Mouse (Mus musculus) NIH3T3 (cell line): ENCODE results near the gene Sectm1a.
"Not testable (repeated sequence)": the region's sequence is repeated elsewhere in the genome, so short reads cannot be mapped to it uniquely, and the experiment has no call there.

ENCODE experiments used
- DNase-seq: peaks from one replicate; pipeline ENCODE4 v3.0.0-alpha.2; 2012; ENCODE audit warnings: low read depth

Gene Sectm1a

GRCm38 (mm10) chr11:121089756-121090546, 8.9 kb upstream of the Sectm1a start:
- no peak for DNase-seq

DNA sequence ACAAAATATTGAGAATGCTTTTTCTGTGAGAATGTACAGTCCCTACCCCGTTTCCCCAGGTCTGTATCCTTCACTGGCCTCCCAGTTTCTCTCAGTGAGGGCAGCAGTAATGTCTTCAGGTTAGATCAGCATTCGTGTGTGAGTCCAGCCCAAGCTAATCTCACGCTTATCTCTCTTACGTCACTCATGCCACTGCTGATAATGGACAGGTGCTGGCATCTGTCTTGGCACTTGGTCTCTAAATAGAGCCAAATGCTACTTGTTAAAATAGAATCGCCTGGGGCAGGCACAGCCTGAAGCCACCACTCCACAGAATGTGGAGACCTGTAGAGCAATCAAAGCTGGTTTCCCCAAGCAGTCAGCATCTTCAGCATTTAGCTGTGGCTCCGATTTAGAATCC, 8.0 kb upstream of the Sectm1a start:
- no peak for DNase-seq

GRCm38 (mm10) chr11:121086296-121086695, 5.3 kb upstream of the Sectm1a start:
- no peak for DNase-seq

GRCm38 (mm10) chr11:121085181-121085580, 4.2 kb upstream of the Sectm1a start:
- no peak for DNase-seq

DNA sequence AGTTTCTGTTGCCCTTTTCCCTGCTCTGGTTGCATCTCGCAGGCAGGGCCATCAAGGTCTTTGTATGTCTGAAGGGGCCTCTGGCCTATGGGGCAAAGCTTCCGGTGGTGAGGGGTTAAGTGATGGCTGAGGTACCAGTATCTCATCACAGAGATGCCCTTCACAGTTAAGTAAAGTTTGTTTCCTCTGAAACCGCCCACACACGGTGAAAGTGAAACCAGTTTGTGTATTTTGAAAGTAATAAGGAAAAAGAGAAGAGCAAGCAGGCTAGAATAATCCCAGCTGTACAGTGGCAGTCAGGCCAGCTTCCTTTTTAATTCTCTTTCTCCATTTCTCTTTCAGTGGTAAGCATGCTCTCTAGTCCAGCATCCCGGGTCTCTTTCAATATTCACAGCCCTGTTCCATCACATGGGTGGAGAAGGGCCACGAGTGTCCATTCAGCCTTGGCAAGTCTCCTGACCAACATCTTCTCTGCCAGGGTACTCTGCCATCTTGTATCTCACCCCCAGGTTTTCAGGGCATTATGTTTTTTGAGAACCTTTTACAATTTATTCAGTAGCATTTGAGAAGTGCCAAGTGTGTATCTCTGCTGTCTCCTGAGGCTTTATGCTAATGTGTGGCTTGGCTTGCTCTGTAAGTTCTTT, 2.0 kb upstream of the Sectm1a start:
- DNase-seq, result peak; percentile 49

GRCm38 (mm10) chr11:121082250-121082649, 1.2 kb upstream of the Sectm1a start:
- no peak for DNase-seq

- no peak for DNase-seq
Measured at GRCm38 (mm10) chr11:121080330-121080729, 690 bp downstream of the Sectm1a start.

- DNase-seq, result no peak
Measured at GRCm38 (mm10) chr11:121075655-121076054, 5.4 kb downstream of the Sectm1a start.

- DNase-seq, result not testable (repeated sequence)
Measured at GRCm38 (mm10) chr11:121069662-121070061, 11.4 kb downstream of the Sectm1a start.

GRCm38 (mm10) chr11:121067895-121068294, 13.1 kb downstream of the Sectm1a start:
- no peak for DNase-seq

DNA sequence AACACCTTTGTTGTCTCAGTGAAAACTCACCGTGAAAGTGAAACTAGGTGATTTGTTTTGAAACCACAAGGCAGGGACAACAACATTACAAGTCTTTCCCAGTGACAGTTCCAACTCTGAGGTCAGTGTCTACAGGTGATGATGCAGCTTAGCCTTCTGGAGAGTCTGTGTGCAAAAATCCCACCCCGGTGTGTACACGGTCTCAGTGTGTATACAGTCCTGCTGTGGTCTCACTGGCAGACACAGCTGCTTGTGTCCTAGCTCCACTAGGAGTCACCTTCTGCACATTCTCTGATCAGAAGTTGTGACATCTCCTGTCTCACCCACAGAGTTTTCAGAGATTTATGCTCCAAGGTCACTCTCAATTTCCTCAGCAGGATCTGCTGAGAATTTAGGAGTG, 16.8 kb downstream of the Sectm1a start:
- DNase-seq, result no peak

- DNase-seq, result no peak
Measured at GRCm38 (mm10) chr11:121063379-121063778, 17.6 kb downstream of the Sectm1a start, which contains the start of gene Sectm1b. TSS of gene Sectm1b (minus strand) at chr11:121063569.

GRCm38 (mm10) chr11:121061615-121062014, 19.4 kb downstream of the Sectm1a start:
- DNase-seq, result peak; percentile 27

DNA sequence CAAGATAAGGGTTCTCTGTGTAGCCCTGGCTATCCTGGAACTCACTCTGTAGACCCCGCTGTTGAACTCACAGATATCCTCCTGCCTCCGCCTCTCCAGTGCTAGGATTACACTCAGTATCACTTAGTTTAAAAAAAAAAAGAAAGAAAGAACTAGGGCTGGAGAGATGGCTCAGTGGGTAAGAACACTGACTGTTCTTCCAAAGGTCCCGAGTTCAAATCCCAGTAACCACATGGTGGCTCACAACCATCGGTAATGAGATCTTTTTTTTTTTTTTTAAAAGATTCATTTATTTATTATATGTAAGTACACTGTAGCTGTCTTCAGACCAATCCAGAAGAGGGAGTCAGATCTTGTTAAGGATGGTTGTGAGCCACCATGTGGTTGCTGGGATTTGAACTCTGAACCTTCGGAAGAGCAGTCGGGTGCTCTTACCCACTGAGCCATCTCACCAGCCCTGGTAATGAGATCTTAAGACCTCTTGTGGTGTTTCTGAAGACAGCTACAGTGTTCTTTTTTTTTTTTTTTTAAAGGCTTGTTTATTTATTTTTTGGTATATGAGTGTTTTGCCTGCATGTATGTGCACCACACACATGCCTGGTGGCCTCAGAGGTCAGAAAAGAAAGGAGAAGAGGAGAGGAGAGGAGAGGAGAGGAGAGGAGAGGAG, 20.5 kb downstream of the Sectm1a start:
- not testable (repeated sequence) for DNase-seq

GRCm38 (mm10) chr11:121059471-121059870, 21.5 kb downstream of the Sectm1a start:
- DNase-seq, result no peak

- no peak for DNase-seq
Measured at GRCm38 (mm10) chr11:121058956-121059355, 22.1 kb downstream of the Sectm1a start.

- no peak for DNase-seq
Measured at GRCm38 (mm10) chr11:121058122-121058521, 22.9 kb downstream of the Sectm1a start.

- no peak for DNase-seq
Measured at GRCm38 (mm10) chr11:121056536-121057236, 24.3 kb downstream of the Sectm1a start.

- peak; percentile 90 for DNase-seq
Measured at GRCm38 (mm10) chr11:121053536-121053935, 27.5 kb downstream of the Sectm1a start.

DNA sequence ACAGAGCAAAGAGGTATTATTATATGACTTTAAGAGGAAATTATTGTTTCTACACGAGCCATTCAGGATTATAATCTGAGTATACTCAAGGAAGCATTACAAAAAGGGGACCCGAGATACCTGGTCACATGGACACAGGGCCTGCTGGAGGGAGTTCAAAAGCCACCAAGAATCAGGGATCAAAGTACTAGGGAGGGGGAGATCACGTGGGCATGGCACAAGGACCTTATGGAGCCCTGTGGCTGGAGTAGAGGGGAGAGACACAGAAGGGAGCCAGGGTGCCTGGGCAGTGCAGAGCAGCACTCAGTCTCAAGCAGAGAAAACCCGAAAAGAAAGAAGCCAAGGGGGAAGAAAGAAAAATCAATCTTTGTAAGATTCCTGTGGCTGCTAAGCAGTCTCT, 28.6 kb downstream of the Sectm1a start:
- no peak for DNase-seq

DNA sequence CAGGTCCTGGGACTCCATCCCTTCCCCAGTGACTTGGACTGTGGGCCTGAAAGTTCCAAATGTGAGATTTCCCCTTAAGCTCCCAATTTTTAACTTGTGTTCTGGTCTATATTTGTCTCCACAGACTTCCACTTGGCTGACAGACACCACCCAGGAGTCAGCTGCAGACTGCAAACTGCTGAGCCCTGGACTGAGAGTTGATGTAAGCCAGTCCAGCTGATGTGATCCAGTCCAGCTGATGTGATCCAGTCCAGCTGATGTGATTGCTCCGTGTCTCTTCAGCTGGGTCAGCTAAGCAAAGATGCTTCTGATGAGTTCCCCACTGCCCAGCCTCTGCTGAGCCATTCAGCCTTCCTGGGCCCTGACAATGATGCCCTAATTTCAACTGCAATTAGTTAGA, 29.2 kb downstream of the Sectm1a start:
- no peak for DNase-seq

- no peak for DNase-seq
Measured at GRCm38 (mm10) chr11:121049840-121050239, 31.2 kb downstream of the Sectm1a start.
